Mouse (Mus musculus) lung, postnatal 14 days (tissue): Measurements from ENCODE around the gene Prss28.

Experiments used
- DNase-seq: peaks from one replicate; pipeline ENCODE4 v3.0.0; 2021

Prss28 gene

GRCm38 (mm10) chr17:25308346-25308745 lies at the start of gene Prss28:
Prss28 (plus strand) TSS chr17:25308646.
- no peak for DNase-seq

GRCm38 (mm10) chr17:25264453-25264852 lies 44.0 kb upstream of the Prss28 start:
- no peak for DNase-seq

- DNase-seq = no peak
Measured at GRCm38 (mm10) chr17:25270795-25271335, 37.6 kb upstream of the Prss28 start.

DNA sequence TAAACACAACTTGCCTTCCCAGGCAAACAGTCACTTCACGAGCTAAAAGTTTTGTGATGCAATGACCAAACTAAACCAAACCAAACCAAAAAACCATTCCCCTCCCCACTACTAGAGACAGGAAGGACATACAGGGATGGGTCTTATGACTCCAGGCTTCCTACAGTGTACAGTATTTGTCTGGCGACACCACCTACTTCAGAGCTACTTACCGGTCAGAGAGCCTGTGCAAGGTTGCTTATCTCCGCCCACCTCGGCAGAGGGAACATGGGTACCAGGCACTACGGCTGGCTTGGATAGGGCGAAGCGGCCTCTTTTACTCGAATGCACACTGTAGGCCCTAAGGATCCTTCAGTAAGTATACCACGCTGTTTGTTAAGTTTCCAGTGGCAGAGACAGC lies 36.1 kb upstream of the Prss28 start:
- DNase-seq = peak; percentile 23

DNA sequence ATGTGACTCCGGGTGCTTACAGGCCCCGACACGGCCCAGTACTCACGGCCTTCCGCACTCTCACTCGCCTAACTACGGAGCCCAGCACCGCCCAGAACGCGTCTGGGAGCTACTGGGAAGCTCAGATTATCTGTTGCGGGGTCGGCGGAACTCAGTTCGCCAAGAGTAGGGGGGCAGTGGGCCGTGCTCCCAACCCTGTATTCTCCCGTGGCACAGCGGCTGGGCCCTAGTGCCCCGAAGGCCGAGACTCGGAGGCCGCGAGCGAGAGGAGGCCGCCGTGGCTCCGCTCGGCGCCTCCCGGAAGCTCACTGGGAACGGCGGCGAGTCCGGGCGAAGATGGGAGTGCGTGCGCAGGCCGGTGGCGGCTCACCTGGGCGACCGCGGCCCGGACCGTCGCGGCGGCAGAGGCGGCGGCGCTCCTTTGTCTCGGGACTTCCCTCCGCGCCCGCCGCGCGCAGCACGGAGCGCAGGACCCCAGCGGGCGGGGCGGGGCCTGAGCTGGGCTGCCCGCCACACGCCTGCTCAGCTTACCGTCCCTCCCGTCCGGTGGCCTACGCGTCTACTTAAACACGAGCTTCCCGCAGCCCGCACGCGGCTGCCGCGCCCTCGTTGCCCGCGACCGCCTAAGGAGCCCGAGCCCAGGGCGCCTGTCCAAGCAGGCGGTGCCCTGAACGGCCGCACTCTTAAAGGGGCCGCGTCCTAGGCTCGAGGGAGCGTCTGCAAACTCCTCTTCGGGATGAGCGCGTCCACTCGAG lies 35.3 kb upstream of the Prss28 start:
- peak; percentile 88 for DNase-seq

DNA sequence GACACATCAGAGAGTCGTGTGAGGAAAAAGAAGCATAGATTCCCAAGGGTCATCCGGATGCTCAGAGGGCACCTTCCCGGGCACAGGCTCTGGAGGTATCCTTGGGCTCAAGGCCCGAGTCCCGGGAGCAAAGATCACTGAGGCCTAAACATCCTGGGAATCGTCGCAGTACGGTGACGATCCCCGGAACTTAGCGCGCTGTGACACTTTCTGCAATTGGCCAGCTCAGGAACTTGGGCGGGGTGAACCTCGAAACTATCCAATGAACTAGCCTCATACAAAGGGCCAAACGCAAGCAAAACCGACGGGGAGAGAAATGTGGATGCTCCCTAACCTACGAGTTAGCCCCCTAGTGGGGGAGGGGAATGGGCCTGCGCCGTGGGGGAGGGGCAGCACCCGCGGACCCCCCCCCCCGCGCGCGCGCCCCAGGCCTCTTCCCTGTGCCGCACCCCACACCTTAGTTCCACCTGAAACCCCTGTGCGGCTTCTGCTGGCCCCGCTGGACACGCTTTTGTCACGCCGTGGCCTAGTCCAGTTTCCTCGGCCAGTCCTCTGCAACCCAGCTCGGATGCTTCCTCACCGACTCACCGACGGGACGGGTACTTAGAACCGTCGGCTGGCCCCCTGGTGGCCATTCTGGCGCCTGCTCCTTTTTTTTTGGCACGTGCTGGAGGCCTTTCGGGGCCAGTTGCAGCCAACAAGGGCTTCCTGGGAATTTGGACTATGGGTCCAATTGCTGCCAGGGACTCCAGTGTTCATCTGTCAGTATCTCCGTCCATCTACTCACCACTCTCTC lies 34.5 kb upstream of the Prss28 start:
- DNase-seq = peak; percentile 94

DNA sequence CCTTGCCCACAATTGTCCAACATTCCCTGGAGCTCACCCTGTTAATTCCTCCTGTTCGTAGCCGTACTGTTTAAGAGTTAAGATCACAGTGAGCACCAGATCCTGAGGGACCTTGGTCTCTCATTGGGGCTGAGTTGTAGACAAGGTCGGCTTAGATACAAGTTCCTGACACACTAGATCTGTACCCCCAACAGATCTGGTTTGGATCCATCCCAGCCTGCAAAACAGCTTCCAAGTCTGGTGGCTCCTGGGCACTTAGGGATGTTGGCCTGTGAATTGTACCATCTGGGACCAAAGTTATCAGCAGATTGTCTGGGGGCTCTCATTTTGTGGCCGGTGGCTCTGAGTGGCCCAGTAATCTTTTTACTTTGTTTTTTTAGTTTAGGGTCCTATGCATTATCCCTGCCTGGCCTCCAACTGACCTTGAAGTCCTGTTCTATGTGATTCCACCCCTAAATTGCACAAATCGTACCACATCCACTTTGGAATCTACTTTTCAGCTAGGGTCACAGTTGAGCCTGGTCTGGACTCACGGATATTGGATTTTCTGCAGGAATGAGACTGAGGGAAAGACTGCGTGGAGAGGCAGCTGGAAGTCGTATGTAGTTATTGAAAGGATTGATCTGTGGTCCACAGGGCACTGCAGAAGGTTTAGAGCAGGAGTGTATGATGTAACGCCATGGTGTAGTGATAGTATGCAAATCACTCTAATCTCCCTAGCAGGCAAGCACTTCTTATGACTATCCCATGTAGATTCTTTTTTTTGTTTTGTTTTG lies 33.7 kb upstream of the Prss28 start, which contains the start of gene Ube2i:
Gene Ube2i, minus strand, starts transcription at position 52 of the 776 bp plus-strand sequence.
- no peak for DNase-seq

GRCm38 (mm10) chr17:25275833-25276232 lies 32.6 kb upstream of the Prss28 start:
- no peak for DNase-seq

- DNase-seq = peak; percentile 71
Measured at GRCm38 (mm10) chr17:25282133-25282532, 26.3 kb upstream of the Prss28 start.

DNA sequence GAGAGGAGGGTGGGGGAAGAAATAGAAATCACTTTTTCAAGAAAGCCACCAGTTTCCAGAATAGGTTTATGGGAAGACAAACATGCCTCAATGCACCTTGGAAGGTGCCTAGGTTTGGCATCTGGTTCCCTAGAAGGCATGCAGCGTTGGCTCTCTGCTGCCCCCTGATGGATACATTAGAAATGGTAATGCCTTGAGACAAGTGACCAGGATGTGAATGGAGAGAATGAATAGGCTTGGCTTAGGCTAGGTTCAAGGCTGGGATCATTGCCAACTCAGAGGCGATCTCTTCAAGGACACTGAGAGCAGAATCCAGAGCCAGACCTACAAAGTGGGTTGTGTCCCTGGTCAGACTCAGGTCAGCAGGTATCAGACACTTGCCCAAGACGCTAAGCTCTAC lies 23.4 kb upstream of the Prss28 start:
- DNase-seq = peak; percentile 81

GRCm38 (mm10) chr17:25288842-25289241 lies 19.6 kb upstream of the Prss28 start:
- peak; percentile 49 for DNase-seq

- DNase-seq = no peak
Measured at GRCm38 (mm10) chr17:25290411-25290810, 18.0 kb upstream of the Prss28 start.

- no peak for DNase-seq
Measured at GRCm38 (mm10) chr17:25293495-25293894, 15.0 kb upstream of the Prss28 start.

DNA sequence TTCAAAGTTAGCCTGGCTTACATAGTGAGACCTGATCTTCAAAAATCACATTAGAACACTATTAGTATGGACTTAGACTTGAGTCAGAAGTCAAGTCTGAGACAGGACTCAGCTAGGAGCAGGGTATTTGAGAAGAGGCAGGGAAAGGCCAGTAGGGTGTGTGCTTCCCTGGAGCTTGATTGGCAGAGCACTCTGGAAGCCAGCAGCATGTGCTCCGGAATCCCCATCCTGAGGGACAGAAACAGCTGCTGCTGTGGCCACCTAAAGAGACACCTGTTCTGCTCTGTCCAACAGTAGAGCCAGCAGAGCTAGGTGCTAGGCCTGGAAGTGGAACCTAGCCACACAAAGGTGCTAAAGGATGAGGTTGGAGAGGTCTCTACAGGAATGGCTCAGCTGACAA lies 14.3 kb upstream of the Prss28 start:
- DNase-seq = no peak

DNA sequence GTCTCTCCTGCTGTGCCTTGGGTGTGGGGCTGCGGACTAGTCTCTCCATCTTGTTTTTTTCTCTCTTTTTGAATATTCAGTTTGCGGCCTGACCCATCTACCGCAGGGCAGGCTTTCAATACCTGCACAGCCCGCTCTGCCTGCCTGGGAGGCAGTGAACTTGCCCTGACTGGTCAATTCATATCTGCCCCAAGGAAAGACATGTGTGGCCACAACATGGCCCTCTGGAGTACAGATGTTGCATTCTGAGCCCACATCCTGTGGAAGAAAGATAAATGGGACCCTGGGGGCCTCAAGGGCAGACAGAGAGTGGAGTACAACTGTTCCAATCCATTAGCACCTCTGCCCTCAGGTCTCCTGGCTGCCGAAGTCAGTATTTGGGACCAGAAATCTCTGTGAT lies 10.4 kb upstream of the Prss28 start, which contains the start of gene Prss34:
Gene Prss34, plus strand, starts transcription at position 301 of the 400 bp plus-strand sequence.
- DNase-seq = no peak

GRCm38 (mm10) chr17:25318354-25318753 lies 9.9 kb downstream of the Prss28 start, which contains the start of gene Prss29:
Prss29 (plus strand) TSS chr17:25318654.
- DNase-seq = no peak

DNA sequence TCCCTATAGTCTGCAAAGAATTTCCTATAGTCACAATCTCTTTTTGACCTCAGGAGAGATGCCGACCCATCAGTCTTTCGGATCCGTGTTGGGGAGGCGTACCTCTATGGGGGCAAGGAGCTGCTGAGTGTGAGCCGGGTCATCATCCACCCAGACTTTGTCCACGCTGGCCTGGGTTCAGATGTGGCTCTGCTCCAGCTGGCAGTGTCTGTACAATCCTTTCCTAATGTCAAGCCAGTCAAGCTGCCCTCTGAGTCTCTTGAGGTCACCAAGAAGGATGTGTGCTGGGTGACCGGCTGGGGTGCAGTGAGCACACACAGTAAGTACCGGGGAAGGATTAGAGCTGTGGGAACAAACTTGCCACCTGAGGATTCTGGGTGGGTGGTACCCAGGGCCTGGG lies 12.4 kb downstream of the Prss28 start:
- no peak for DNase-seq

DNA sequence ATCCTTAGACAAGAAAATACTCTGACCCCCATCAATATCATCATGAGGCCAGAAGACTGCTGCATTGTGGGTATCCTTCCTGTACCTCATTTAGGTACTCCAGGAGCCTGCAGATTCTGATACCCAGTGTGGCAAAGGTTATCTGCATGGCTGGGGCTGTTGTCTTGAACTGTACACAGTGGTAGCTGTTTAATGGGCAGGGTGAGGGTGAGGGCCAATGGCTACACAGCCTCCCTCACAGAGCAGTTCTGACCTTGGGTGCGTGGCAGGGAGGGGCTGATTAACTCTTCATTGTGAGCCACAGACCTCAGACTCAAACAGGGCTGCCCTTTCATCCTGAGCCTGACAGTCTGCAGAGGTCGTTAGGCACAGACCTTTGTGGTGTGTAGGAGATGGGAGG lies 14.5 kb downstream of the Prss28 start:
- no peak for DNase-seq

DNA sequence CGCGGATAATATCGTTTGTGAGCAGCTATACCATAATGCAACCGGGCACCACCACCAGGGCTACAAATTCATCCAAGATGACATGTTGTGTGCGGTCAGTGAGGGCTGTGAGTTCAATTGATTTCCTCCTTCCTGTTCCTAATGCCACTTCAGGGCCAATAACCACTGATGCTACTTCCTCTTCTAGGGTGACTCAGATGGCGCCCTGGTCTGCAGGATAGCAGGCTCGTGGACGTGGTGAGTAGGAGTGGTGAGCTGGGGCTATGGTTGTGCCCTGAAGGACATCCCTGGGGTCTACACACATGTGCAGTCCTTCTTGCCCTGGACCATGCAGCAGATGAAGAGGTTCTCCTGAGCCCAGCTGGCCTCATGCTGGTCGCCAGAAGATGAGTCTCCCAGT lies 23.9 kb downstream of the Prss28 start:
- DNase-seq = no peak

DNA sequence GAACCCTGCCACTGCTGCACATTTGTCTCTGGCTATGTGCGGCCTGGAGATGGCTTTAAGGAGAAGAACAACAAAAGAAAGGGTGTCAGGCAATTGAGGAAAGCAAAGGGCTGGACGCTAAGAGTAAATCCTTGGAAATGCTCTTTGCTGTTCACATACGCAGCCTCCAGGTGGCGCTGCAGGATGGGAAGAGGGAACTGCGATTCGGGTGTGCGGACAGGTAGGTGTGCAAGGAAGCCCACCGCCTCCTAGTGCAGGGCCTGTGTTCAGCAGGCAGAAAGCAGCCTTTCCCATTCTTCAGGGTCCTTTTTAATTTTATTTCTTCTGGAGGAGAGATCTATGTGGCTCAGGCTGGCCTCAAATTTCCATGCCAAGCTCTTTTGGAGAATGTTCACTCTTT lies 25.5 kb downstream of the Prss28 start:
- DNase-seq = peak; percentile 51

DNA sequence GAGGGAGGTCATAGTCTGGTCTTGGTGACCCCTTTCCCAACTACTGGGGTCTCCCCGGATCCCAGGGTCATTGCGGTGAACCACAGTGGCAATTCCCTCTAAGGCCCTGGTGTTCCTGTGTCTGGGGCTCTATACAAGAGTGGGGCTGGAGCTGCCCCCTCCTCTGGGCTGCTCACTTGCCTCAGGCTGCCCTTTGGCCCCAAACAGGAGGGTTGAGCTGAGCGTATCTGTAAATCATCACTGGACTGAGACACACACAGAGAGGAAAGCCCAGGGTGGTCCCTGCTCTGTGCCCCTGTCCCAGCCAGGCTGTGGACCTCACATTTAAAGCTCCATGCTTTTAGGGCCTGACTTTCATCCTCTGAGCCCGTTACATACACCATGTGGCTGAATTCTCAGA lies 29.8 kb downstream of the Prss28 start:
- DNase-seq = no peak

- no peak for DNase-seq
Measured at GRCm38 (mm10) chr17:25340003-25340402, 31.6 kb downstream of the Prss28 start.

DNA sequence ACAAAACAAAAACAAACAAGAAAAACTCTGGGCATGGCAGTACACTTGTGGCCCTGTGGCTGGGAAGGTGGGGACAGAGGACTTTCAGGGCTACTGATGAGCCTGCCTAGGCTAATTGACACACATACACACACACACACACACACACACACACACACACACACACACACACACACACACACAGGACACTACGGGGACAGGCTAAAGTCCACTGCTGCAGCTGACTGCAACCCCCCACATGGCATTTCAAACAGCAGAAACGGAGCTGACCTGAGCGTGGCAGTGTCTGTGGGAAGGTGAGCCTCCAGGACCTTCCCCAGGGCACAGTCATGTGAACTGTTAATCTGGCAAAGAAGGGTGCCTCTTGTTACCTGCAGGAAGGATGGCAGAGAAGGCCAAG lies 33.0 kb downstream of the Prss28 start:
- DNase-seq = no peak
